Mouse (Mus musculus) midbrain, embryonic 14.5 days (tissue): ENCODE measurements at regions not wholly inside any gene's neighbourhood (a gene's known extent, or its start where the extent isn't known, plus 50 kb on each side); places are given as distances from the start of the nearest gene placed in this dataset.

Experiments used
- ATAC-seq: fragments of 200-750 bp; cut with Nextera tagmentation; 2 replicates; pipeline ENCODE4 v1.8.0; 2017; ENCODE audit warnings: moderate number of reproducible peaks, moderate library complexity; ENCODE audit not compliant: low FRiP score, low TSS enrichment
- DNase-seq: peaks from one replicate; pipeline ENCODE4 v3.0.0-alpha.2; 2015
- H3K27ac ChIP-seq: fragments of 300-500 bp; sonication (generic); replicated peaks from 2 replicates; pipeline ENCODE4 v1.5.1; 2014; ENCODE audit warnings: mild to moderate bottlenecking, low read depth, low read length, moderate library complexity
- H3K27me3 ChIP-seq: fragments of 300-500 bp; sonication (generic); 2 replicates; pipeline ENCODE4 v1.6.1; 2014; ENCODE audit warnings: low read length, control low read depth, mixed read lengths; ENCODE audit not compliant: control insufficient read depth, insufficient read depth
- H3K36me3 ChIP-seq: fragments of 300-500 bp; sonication (generic); 2 replicates; pipeline ENCODE4 v1.6.1; 2014; ENCODE audit warnings: low read length, control low read depth; ENCODE audit not compliant: control insufficient read depth, insufficient read depth
- H3K4me1 ChIP-seq: fragments of 300-500 bp; sonication (generic); 2 replicates; pipeline ENCODE4 v1.6.1; 2014; ENCODE audit warnings: mild to moderate bottlenecking, antibody characterized with exemption, low read length, control low read depth; ENCODE audit not compliant: control insufficient read depth, insufficient read depth
- H3K4me2 ChIP-seq: fragments of 300-500 bp; sonication (generic); 2 replicates; pipeline ENCODE4 v1.6.1; 2014; ENCODE audit warnings: mild to moderate bottlenecking, low read length, moderate library complexity
- H3K4me3 ChIP-seq: fragments of 300-500 bp; sonication (generic); replicated peaks from 2 replicates; pipeline ENCODE4 v1.5.1; 2014; ENCODE audit warnings: low read depth, low read length
- H3K9ac ChIP-seq: fragments of 300-500 bp; sonication (generic); replicated peaks from 2 replicates; pipeline ENCODE4 v1.6.1; 2014; ENCODE audit warnings: mild to moderate bottlenecking, low read length, moderate library complexity
- H3K9me3 ChIP-seq: fragments of 300-500 bp; sonication (generic); 2 replicates; pipeline ENCODE4 v1.6.1; 2016; ENCODE audit warnings: low read length, control low read depth, mixed read lengths; ENCODE audit not compliant: control insufficient read depth
- WGBS: fragments of 180-500 bp; shearing (Covaris S2); extraction: QIAGEN DNeasy Blood & Tissue Kit; methylation state at CpG from one replicate; pipeline ENCODE4 v1.1.7; 2014; 5-methylcytosine and 5-hydroxymethylcytosine counted together

DNA sequence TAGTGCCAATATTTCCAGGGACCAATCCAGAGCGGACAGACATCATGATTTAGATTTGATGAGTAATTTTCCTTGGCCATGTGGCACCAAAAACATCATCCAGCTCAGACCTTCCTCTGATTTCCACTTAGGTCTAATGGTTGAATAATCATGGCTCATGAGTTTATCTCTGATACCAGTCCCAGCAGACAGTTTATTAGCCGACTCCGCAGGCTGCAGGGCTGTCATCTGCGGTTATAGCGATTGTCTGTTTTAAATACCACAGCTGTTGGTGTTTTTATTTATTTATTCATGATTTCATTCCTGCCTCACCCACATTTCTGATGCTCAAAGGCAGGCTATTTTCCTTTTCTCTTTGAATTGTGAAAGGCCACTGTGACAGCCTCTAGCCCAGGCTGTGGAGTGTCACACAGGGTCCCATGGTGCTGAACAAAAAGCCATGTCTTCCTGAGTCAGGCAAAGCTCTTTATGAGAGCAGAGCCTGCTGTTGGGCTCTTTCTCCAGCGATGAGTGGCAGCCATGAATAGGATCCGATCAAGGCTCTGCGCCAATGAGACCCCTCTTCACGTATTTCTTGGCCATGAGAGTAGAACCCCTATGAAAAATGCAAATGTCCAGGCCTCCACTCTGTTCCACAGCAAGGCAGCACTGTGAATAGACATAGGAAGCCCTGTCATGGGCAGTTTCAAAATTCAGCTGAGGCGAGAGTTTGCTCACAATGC is 584.7 kb downstream of the Sqor start:
- Histone ChIP-seq H3K4me2 (no peak overlapping the region), H3K9ac (no peak overlapping the region), H3K4me3 (no peak overlapping the region), H3K27me3 (no peaks in the 10 kb centered on the region), H3K27ac (peak overlapping the region; percentile 65), H3K36me3 (no peaks in the 10 kb centered on the region), H3K4me1 (peaks cover 10% of the 10 kb centered on the region; the same call in 1 of the 2 replicates), H3K9me3 (no peaks in the 10 kb centered on the region)
- 16% methylated on average over 10 of the region's 10 CpGs for WGBS
- peak; percentile 71 for DNase-seq
- ATAC-seq, result peak; percentile 89

DNA sequence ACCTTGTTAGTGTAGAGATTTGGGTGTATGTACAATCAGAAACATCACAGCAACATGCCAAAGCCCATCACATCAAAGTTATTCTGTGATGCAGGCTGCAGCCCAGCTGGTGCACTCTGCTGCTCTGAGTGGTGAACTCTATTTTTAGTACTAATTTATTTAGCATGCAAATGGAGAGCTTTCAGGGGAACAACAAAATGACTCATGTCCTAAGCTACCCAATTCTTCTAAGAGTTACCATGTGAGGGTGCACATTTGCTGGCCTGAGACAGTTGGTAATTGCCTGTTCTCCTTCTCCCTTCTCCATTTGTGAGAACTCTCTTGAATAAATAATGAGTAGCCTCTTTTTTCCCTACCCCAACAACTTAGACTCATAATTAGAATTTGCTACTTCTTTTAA is 599.2 kb downstream of the Sqor start:
- DNase-seq (no peak), ATAC-seq (no peak)
- no peaks in the 10 kb centered on the region for H3K9me3 ChIP-seq
- H3K36me3 ChIP-seq, result no peaks in the 10 kb centered on the region
- no peaks in the 10 kb centered on the region for H3K27me3 ChIP-seq
- H3K4me3 ChIP-seq, result no peak overlapping the region
- no peak overlapping the region for H3K9ac ChIP-seq
- no peaks in the 10 kb centered on the region for H3K4me1 ChIP-seq
- H3K4me2 ChIP-seq, result no peak overlapping the region
- no peak overlapping the region for H3K27ac ChIP-seq

DNA sequence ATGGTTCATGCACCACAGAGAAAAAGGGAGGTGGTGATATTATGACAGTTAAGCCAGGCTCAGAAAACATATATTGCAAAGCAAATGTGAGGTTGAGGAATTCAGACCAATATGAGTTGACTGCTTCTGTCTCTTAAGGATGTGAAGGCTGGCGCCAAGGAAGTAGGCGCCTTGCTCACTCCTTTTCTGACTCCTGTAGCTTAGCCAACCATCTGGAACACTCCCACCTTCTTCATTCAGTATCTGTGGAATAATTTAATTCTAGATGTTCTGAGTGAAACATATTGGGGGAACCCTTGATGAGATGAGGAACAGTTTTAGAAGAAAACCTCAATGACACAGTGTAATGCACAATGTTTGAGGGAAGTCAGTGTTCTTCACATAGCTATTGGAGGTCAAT is 601.5 kb downstream of the Sqor start:
- WGBS, result 89% methylated on average over 2 of the region's 2 CpGs
- Histone ChIP-seq H3K27me3 (no peaks in the 10 kb centered on the region), H3K27ac (no peak overlapping the region), H3K36me3 (no peaks in the 10 kb centered on the region), H3K4me3 (no peak overlapping the region), H3K4me2 (no peak overlapping the region), H3K4me1 (no peaks in the 10 kb centered on the region), H3K9me3 (no peaks in the 10 kb centered on the region), H3K9ac (no peak overlapping the region)
- DNase-seq (no peak), ATAC-seq (no peak)

DNA sequence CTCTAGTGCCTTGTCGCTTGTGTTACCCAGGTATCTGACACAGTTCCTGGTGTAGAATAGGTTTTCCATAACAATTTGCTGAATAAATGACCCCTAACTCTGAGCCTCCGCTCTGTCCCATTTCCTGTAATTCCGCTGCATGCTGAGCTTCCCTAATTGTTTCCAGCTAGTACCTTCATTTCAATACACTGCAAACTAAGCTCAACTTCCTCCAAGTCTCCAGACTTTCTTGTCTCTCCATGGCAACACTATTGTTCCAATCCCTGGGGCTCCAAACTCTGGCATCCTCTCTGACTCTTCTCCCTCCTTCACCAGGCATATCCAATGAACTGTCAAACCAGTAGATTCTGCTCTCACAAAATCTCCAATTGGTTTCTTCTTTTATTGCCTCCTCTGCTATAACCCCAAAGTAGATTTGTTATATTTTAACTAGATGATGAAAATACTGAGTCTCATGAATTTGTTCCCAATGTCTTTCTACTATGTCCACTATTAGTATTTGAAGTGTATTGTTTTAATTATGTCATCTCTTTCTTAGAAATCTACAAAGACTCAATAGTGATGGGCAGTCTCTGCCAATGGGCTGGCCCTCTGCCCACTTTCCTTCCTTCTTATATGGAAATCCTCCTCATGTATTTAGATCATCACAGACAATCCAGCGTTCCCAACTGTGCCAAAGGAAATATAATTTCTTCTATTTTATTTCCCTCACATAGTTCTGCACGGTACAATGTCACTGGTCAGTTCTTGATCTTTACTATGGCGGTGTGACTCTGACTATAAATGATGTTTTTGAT is 620.8 kb downstream of the Sqor start:
- Histone ChIP-seq H3K9ac (no peak overlapping the region), H3K4me1 (no peaks in the 10 kb centered on the region), H3K36me3 (no peaks in the 10 kb centered on the region), H3K4me2 (no peak overlapping the region), H3K4me3 (no peak overlapping the region), H3K27ac (no peak overlapping the region), H3K9me3 (no peaks in the 10 kb centered on the region), H3K27me3 (no peaks in the 10 kb centered on the region)
- ATAC-seq, result no peak; the same call in 1 of the 2 replicates
- 47% methylated on average over 6 of the region's 6 CpGs for WGBS
- DNase-seq, result peak; percentile 28

DNA sequence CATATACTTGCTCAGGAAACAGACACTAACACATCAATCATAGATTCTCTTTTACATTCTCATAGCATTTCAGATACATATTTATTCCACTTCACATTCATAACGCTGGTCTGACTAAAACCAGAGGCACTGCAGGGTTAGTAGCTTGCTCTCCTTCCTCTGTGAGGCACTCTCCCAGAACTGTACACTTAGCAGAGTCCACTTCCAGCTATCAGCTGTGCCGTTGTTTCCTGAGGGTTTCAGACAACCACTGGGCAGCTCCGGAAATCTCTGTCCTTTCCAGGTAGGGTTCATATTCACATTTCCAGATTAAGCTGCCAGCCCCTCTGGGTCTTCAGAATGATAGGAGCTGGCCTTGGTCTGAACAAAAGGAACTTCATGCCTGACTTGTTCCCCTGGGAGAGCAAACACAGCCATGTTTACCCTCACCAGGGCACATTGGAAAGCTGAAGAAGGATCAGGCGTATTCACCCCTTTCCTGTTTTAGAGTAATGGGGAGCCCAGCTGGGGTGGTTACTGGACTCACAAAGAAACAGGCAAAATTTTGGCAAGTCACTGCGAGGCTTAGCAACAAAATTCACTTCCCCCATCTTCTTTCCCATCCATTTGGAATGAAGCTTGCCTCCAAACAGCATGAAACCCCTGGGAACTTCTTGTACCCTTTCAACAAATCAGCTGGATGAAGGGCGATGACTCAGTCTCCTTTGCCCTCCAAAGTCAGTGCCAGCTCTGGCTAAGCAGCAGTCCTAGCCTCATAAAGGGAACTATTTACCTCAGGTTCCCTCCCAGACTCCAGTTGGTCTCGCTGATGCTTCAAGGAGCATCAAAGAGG is 622.0 kb downstream of the Sqor start:
- Histone ChIP-seq H3K4me3 (no peak overlapping the region), H3K9ac (no peak overlapping the region), H3K4me1 (no peaks in the 10 kb centered on the region), H3K27ac (no peak overlapping the region), H3K9me3 (no peaks in the 10 kb centered on the region), H3K36me3 (no peaks in the 10 kb centered on the region), H3K4me2 (no peak overlapping the region), H3K27me3 (no peaks in the 10 kb centered on the region)
- peak; percentile 19 for DNase-seq
- 62% methylated on average over 7 of the region's 7 CpGs for WGBS
- ATAC-seq, result no peak

DNA sequence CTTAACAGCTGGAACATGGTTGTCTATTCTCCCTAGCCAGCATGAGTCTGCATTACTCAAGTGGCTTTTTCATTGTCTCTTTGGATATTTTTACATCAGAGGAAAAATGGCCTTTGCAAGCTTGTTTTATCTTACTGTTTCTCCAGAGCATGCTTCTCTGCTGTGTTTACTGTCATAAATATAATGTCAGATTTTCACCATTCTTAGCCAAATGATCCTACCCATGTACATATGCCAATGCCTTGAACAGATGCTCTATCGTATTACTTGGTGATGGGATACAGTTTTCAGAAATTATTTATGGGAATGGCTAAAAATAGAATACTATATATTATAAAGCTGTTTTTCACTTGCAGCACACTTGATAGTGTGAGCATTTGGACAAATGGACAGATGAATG is 625.9 kb downstream of the Sqor start:
- H3K27me3 ChIP-seq, result no peaks in the 10 kb centered on the region
- no peaks in the 10 kb centered on the region for H3K9me3 ChIP-seq
- H3K4me3 ChIP-seq, result no peak overlapping the region
- H3K36me3 ChIP-seq, result no peaks in the 10 kb centered on the region
- WGBS, result 93% methylated on average over 1 of the region's 1 CpGs
- DNase-seq (no peak), ATAC-seq (no peak)
- no peaks in the 10 kb centered on the region for H3K4me1 ChIP-seq
- no peak overlapping the region for H3K9ac ChIP-seq
- H3K4me2 ChIP-seq, result no peak overlapping the region
- H3K27ac ChIP-seq, result no peak overlapping the region

DNA sequence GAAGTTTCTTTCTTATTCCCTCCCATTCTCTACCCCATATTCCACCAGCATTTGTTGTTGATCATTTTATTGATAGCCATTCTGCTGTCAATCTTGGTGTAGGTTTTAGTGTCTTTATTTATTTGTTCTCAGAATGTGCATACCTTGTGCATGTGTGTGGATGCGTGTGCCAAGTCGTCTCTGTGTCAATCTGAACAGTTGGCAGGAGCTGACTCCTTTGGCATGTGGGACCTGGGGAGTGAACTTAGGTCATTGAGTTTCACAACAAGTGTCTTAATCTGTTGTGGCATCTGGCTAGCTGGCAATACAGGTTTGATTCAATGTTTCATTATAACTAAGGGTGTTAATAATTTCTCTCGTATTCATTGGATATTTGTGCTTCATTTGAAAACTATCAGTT is 629.3 kb downstream of the Sqor start:
- Histone ChIP-seq H3K4me3 (no peak overlapping the region), H3K9ac (no peak overlapping the region), H3K36me3 (no peaks in the 10 kb centered on the region), H3K4me2 (no peak overlapping the region), H3K27me3 (no peaks in the 10 kb centered on the region), H3K27ac (no peak overlapping the region), H3K4me1 (no peaks in the 10 kb centered on the region), H3K9me3 (no peaks in the 10 kb centered on the region)
- no peak for DNase-seq
- ATAC-seq, result no peak
- WGBS, result 92% methylated on average over 3 of the region's 3 CpGs

DNA sequence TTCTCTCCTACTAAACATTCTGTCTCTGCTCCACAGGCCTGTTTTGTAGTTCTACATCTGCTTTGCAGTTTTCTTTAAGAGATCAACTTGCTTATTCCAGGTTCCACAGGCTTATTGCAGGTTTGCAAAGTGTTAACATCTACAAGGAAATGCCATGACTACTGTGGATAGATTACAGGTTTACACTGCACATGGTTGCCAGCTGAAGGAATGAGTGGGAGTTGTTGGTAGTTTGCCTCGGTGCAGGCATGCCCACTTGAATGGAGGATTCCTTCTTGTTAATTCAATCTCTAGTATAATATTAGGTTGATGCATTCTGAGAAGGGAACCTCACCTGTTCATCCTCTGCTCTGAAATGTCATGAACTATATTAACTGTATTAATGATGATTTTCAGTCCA is 632.5 kb downstream of the Sqor start:
- Histone ChIP-seq H3K27me3 (no peaks in the 10 kb centered on the region), H3K4me2 (no peak overlapping the region), H3K9me3 (no peaks in the 10 kb centered on the region), H3K4me1 (no peaks in the 10 kb centered on the region), H3K27ac (no peak overlapping the region), H3K36me3 (no peaks in the 10 kb centered on the region), H3K4me3 (no peak overlapping the region), H3K9ac (no peak overlapping the region)
- DNase-seq (no peak), ATAC-seq (no peak)
- WGBS, result 91% methylated on average over 1 of the region's 1 CpGs
